Mouse (Mus musculus): ENCODE measurements around the gene Nr1d1.

Gene Nr1d1

GRCm38 (mm10) chr11:98770096-98770975 lies 4.8 kb downstream of the Nr1d1 start:
- DNase-seq (ENCODE audit: low spot score): no peak

GRCm38 (mm10) chr11:98769007-98769954 lies 5.9 kb downstream of the Nr1d1 start:
- DNase-seq (ENCODE audit: low spot score): no peak

DNA sequence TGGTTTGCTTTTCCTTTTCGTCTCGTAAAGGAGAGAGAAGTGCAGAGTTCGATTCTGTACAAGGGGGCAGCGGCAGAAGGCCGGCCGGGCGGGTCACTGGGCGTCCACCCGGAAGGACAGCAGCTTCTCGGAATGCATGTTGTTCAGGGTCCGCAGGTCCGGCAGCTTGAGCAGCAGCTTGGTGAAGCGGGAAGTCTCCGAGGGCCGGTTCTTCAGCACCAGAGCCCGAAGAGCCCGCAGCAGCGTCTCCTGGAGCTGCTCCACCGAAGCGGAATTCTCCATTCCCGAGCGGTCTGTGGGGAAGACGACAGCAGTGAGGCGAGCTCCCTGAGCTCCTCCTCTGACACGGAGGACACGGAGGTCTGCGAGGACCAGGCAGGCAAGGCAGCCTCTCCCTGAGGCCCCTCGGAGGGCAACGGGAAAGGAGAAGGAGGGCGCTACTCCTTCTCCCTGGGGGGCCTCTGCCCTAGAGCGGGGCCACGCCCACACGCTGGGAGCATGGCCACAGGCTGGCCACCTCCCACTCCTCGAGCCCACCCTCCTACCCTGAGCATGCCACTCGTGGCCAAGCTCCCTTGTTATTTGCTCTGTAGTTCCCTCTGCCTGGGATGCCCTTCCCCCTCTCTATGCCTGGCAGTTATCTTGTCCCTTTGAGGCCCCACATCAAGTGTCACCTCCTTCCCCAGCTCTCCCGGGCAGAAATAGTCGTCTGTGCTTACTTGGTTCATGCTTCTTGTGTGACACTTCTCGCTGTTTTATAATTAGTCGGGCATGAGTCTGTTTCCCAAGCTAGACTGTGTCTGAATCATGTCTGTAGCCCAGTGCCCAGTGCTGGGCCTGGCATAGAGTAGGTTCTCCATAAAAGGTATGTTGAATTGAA lies 6.8 kb downstream of the Nr1d1 start:
- DNase-seq (ENCODE audit: low spot score): peak; percentile 66

GRCm38 (mm10) chr11:98767713-98768112 lies 7.4 kb downstream of the Nr1d1 start:
- no peak for DNase-seq (ENCODE audit: low spot score)

- peak; percentile 78 for DNase-seq (ENCODE audit: low spot score)
Observed at GRCm38 (mm10) chr11:98767276-98767675, 7.9 kb downstream of the Nr1d1 start.

- DNase-seq (ENCODE audit: low spot score): no peak
Observed at GRCm38 (mm10) chr11:98766816-98767215, 8.3 kb downstream of the Nr1d1 start.

- no peak for DNase-seq (ENCODE audit: low spot score)
Observed at GRCm38 (mm10) chr11:98766346-98766745, 8.8 kb downstream of the Nr1d1 start.

- DNase-seq (ENCODE audit: low spot score): no peak
Observed at GRCm38 (mm10) chr11:98765421-98766309, 9.5 kb downstream of the Nr1d1 start.

- no peak for DNase-seq (ENCODE audit: low spot score)
Observed at GRCm38 (mm10) chr11:98764746-98765145, 10.4 kb downstream of the Nr1d1 start.

GRCm38 (mm10) chr11:98764091-98764490 lies 11.0 kb downstream of the Nr1d1 start:
- DNase-seq (ENCODE audit: low spot score): no peak

DNA sequence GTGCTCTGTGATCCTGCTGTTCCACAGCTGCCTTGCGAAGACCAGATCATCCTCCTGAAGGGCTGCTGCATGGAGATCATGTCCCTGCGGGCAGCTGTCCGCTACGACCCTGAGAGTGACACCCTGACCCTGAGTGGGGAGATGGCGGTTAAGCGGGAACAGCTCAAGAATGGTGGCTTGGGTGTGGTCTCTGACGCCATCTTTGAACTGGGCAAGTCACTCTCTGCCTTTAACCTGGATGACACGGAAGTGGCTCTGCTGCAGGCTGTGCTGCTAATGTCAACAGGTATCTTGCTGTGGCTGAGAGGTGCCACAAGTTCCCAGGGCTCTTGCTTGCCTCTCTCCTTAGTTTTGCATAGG lies 11.7 kb downstream of the Nr1d1 start:
- DNase-seq (ENCODE audit: low spot score): no peak

DNA sequence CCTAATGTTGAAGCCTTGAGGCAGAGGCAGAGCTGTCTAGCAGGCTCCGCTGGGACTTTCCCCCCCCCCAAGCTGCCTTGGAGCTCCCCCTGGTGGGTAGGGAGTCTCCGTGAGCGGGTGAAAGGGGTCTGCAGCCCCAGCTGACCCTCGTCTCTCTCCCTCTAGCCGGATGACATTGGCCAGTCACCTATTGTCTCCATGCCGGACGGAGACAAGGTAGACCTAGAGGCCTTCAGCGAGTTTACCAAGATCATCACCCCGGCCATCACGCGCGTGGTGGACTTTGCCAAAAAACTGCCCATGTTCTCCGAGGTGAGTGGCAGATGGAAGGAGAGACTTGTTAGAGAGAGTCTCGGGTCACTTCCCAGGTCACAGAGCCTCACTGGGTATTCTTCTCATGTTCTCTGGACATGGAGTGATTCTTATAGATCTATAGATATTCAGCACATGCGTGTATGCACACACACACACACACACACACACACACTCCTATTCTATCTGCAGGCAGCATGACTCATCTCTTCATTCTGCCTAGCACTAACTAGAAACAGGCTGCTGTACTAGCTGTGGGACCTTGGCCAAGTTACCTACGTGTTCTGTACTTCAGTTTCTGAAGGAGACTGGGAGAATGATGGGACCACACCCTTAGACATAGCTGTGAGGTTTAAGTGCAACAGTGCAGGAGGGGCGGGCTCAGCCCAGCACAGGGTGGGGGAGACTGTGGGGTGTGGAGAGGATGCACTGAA lies 12.2 kb downstream of the Nr1d1 start:
- DNase-seq (ENCODE audit: low spot score): peak; percentile 70

DNA sequence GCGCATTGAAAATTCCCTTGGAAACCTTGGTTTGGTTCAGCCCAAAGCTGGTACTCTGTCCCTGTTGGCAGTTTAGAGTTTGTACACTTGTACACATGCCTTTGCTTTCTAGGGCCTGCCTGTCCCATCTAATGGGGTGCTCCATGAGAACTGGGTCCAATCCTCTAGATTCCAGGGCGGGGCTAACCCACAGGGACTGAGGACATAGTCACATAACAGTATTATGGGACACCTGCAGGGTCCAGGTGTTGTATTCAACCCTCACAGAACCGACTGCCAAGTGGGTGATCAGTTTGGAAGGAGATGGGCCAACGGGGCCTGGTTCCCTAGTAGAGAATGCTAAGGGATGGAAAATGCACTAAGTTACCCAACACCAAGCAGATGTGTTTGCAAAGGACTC lies 13.2 kb downstream of the Nr1d1 start:
- no peak for DNase-seq (ENCODE audit: low spot score)

- no peak for DNase-seq (ENCODE audit: low spot score)
Observed at GRCm38 (mm10) chr11:98756711-98757110, 18.4 kb downstream of the Nr1d1 start.

- no peak for DNase-seq (ENCODE audit: low spot score)
Observed at GRCm38 (mm10) chr11:98755726-98756380, 19.3 kb downstream of the Nr1d1 start.

DNA sequence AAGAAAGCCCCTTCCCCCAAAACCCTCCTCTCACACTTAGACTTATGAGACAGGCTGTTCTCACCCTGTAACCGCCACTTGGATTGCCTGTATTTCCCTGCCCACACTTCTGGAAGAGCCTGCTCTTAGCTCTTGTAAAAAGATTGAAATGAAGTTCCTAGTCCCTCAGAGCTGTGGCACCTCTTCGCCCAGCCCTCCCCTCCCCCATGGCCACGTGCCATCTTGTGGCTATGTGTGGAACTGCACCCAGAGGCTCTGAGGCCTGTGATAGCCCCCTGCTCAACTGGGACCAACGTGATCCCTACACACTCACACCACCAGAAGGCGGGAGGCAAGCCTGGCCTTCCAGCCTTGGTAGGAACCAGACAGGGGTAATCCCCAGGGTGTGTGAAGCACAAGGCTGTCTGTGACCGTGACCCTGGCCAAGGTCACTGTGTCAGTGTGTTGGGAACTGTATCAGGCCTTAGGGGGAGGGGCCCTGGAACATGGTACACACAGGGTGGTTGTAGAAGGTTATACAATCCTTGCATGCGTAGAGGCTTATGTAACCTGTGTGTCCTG lies 20.4 kb downstream of the Nr1d1 start:
- peak; percentile 89 for DNase-seq (ENCODE audit: low spot score)

DNA sequence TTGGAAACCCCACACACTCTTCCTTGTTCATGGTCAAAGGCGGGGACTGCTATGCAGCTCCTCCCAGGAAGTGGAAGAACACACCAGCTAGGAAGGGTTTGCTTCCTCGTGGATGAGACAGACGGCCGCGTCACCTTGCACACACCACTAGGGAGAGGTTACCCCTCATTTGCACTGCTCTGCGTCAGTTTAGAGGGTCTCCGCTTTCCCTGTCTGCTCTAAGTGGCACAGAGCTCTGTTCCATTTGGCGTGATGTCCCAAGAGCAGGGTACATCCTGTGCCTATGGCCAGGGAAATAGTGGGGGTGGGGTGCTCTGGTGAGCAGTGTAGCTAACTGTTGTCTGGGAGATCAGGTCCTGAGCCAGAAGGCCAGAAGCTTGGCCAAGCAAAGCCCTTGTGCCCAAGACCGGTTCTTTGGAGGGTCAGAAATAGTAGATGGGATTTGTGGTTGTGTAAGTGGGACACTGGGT lies 20.9 kb downstream of the Nr1d1 start:
- DNase-seq (ENCODE audit: low spot score): no peak

DNA sequence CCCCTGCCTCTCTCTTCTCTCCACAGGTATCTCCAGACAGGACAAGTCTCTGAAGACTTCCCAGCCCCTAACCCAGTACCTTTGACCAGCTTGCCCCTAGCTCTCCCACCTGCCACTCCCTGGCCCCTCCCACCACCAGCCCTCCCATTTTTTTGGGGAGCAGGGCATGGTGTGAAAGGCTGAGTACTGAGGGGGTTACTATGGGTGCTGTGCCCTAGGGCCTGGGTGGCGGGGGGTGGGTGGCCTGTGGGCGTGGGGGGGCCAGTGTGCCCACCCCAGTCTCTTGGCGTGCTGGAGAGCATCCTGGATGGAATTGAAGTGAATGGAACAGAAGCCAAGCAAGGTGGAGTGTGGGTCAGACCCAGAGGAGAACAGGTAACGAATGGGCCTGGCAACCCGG lies 21.9 kb downstream of the Nr1d1 start:
- no peak for DNase-seq (ENCODE audit: low spot score)

GRCm38 (mm10) chr11:98752562-98753140 lies 22.5 kb downstream of the Nr1d1 start:
- DNase-seq (ENCODE audit: low spot score): no peak

All from retina, embryonic 14.5 days (tissue).